Mouse (Mus musculus) lung, adult 2 months (tissue): ENCODE results near the gene Isg15.

Experiments
- CTCF ChIP-seq: fragments of 200-500 bp; IDR thresholded peaks from 2 replicates; pipeline ENCODE4 v1.5.1; 2011; ENCODE audit warnings: mild to moderate bottlenecking, low read length, control low read depth; ENCODE audit not compliant: insufficient read depth
- POLR2A ChIP-seq: fragments of 200-500 bp; IDR thresholded peaks from 2 replicates; pipeline ENCODE4 v1.6.1; 2011; ENCODE audit warnings: low read depth, mild to moderate bottlenecking, control low read depth, low read length, borderline replicate concordance; ENCODE audit errors: extremely low read depth

GRCm38 (mm10) chr4:156234021-156234501, 33.4 kb upstream of the Isg15 start:
- TF ChIP-seq POLR2A = no peak
- TF ChIP-seq CTCF = no peak
